Mouse (Mus musculus) T-helper 17 cell (primary cell): ENCODE measurements around the gene Gm47429.
"Not testable (repeated sequence)": the region's sequence is repeated elsewhere in the genome, so short reads cannot be mapped to it uniquely, and the experiment has no call there.

ENCODE experiments used
- in situ Hi-C, 2 experiments: fragments of 300-600 bp; cut with MboI, MseI; formaldehyde crosslinking; loops; 1 replicate in 1 of 2; 2 replicates in 1 of 2; pipeline ENCODE4 v1.15.1; 2025; ENCODE audit warnings: high pct_unique_total_duplicates in 2 of 2

Gm47429 gene

GRCm38 (mm10) chr13:50443812-50444211 lies at the start of gene Gm47429:
TSS of gene Gm47429 (minus strand) at chr13:50443912.
- in situ Hi-C loops = loop anchor here in 1 of 2 experiments (25.0 kb wide), 1 partner anchor 1632 kb away; no protein-coding TSS in a partner anchor

- in situ Hi-C loops = not testable (repeated sequence)
These were observed 44.8 kb upstream of the Gm47429 start for GRCm38 (mm10) chr13:50488510-50488909.

GRCm38 (mm10) chr13:50467007-50467406 lies 23.3 kb upstream of the Gm47429 start, which contains the start of gene Nutm2:
TSS of gene Nutm2 (plus strand) at chr13:50467307.
- in situ Hi-C loops = no loop called here

- in situ Hi-C loops = no loop called here
These were observed 21.2 kb upstream of the Gm47429 start for GRCm38 (mm10) chr13:50464621-50465562.

- in situ Hi-C loops = not testable (repeated sequence)
These were observed 16.7 kb upstream of the Gm47429 start for GRCm38 (mm10) chr13:50460433-50460832.

GRCm38 (mm10) chr13:50453426-50453825 lies 9.7 kb upstream of the Gm47429 start:
- in situ Hi-C loops = no loop called here

GRCm38 (mm10) chr13:50452266-50452665 lies 8.6 kb upstream of the Gm47429 start:
- in situ Hi-C loops = not testable (repeated sequence)

GRCm38 (mm10) chr13:50445261-50445660 lies 1.5 kb upstream of the Gm47429 start:
- in situ Hi-C loops = loop anchor here in 1 of 2 experiments (25.0 kb wide), 1 partner anchor 1633 kb away; no protein-coding TSS in a partner anchor

- in situ Hi-C loops = loop anchor here in 1 of 2 experiments (25.0 kb wide), 1 partner anchor 1614 kb away; no protein-coding TSS in a partner anchor
These were observed 17.0 kb downstream of the Gm47429 start for GRCm38 (mm10) chr13:50426686-50427085.

GRCm38 (mm10) chr13:50424517-50424916 lies 19.2 kb downstream of the Gm47429 start:
- in situ Hi-C loops = loop anchor here in 1 of 2 experiments (25.0 kb wide), 1 partner anchor 713 kb away; no protein-coding TSS in a partner anchor

DNA sequence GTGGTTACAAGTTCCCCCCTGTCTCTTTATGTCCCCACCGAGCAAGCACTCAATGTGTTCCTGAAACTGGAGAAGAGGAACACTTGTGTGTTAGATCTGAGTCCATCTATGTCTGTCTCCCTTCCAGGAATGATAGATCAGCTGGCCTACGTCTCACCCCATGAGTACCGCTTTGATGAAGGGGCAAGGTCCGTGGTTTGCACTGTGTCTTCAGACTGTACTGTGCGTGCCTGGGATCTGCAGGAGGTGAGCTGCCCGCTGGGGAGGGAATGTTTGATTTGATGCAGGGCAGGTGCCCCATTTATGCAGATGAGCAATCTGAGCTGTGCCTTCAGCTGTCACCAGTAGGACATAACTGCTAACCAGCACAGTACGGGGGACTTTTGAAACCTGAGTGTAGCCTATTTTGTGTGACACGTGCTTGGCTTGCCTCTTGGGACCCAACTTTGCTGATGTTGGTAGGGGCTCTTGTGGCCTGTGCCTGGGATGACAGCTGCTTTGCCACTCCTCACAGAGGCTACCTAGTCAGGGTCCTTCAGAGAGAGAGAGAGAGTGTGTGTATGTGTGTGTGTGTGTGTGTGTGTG lies 20.0 kb downstream of the Gm47429 start:
- in situ Hi-C loops = loop anchor here in 1 of 2 experiments (25.0 kb wide), 1 partner anchor 714 kb away; no protein-coding TSS in a partner anchor

DNA sequence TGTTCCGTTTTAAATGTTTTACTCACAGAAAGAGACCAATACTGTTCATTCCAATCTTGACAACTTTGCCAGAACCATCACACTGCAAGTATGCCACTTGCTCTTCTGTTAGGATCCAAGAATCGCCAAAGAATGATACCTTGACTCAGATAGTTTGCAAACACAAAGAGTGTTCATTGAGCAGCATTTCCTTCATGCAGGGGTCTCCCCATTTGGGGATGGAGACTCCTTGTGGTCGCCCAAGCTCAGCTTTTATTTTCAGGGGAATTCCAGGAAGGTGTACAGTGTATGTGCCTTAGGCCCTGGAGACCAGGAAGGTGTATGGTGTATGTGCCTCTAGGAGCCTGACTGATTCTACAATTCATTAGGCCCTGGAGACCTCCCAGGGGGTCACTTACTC lies 25.3 kb downstream of the Gm47429 start:
- in situ Hi-C loops = loop anchor here (10.0 to 25.0 kb wide), 3 partner anchors 719 to 1226 kb away; partner anchors contain the start of gene Cks2 (in 1 of the 2)

DNA sequence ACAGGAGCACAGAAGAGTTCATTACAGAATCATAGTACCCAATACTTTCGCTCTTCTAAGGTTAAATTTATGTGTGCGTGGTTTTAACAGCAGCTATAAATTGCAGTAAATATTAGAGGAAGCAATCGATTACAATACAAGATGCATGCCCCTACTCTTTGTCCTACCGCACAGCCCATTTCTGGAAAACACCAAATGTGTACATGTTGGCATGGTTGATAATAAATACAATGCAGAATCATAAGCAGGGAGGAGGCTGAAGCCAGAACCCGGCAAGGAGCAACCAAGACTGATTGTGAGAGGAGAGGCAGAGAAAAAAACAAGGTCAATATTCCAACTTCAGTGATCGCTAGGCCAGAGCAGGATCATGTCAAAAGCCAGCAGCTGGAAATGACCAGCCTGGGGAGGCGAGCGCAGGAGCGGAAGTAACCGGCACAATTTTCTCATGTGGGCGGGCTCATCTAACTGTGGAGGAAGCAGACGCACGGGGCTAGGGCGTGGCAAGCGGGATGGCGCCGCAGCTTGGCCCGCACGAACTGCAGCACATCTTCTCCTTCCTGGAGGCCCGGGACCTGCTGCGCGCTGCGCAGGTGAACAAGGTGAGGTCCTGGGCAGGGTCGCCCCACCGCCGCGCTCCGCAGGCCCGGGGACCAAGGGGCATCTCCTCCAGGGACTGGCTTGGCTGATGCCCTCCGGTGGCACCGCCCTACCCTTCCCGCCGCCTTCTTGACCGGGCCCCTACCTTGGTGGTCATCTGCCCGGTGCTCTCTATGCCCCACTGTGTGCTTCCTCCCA lies 26.1 kb downstream of the Gm47429 start, which contains the start of gene Fbxw17:
Fbxw17 (plus strand) TSS at position 476 of the 795 bp plus-strand sequence.
- in situ Hi-C loops = loop anchor here (10.0 to 25.0 kb wide), 3 partner anchors 720 to 1227 kb away; partner anchors contain the start of gene Cks2 (in 1 of the 2)
